8 mouse cellular contexts compared by ENCODE assay signal in genomic region chr2:91921790-91922570, GRCm38 (mm10). TPM values are rescaled to one million over a fixed set of nuclear protein-coding genes. Genes with fewer than 3 reads are reported as not detected.
DNase-seq lines count a peak whose midpoint lies in the region; ATAC-seq lines count a peak whose summit lies in the region.

No protein-coding gene starts in this region.

- peak overlapping the region; percentile 55 for H3K4me3 ChIP-seq in hindbrain, embryonic 12.5 days

- peaks cover 62% of the 10 kb centered on the region for H3K27me3 ChIP-seq in hindbrain, embryonic 12.5 days

- peak overlapping the region; percentile 93 for H3K4me2 ChIP-seq in hindbrain, embryonic 12.5 days (replicated peaks)

- H3K36me3 ChIP-seq in hindbrain, embryonic 12.5 days: peaks cover 21% of the 10 kb centered on the region

- H3K27ac ChIP-seq in hindbrain, embryonic 12.5 days: no peak overlapping the region

- H3K4me1 ChIP-seq in hindbrain, embryonic 12.5 days: peaks cover 25% of the 10 kb centered on the region

- WGBS in hindbrain, embryonic 12.5 days: under 1% methylated on average over 64 of the region's 64 CpGs

- 0 out of 2 replicates have a peak, but pooled peaks have one; percentile 33 for ATAC-seq in erythroblast, adult 5-6 weeks (replicated peaks; ENCODE audit: low FRiP score, poor library complexity, severe bottlenecking)
- ATAC-seq in hindbrain, embryonic 12.5 days (ENCODE audit: low FRiP score): peak; percentile 73

- peak overlapping the region; percentile 60 for H3K9ac ChIP-seq in hindbrain, embryonic 12.5 days

- H3K9me3 ChIP-seq in hindbrain, embryonic 12.5 days (replicated peaks): no peaks in the 10 kb centered on the region

- DNase-seq in CD4-positive, CD25-positive, alpha-beta regulatory T cell, adult 2 months (ENCODE audit: low read depth, low spot score): peak; percentile 77
- DNase-seq in adrenal gland, adult 8-10 months: peak; percentile 47
- peak; percentile 77 for DNase-seq in left cerebral cortex, adult 11 months (ENCODE audit: low spot score)
- peak; percentile 72 to 77 for DNase-seq in lung, postnatal 4 days
- DNase-seq in right cerebral cortex, postnatal 25 days: peak; percentile 88
- DNase-seq in T-cell, adult 2 months (ENCODE audit: low spot score): no peak

RNA-seq across cellular contexts. Expression of gene Chrm4, which starts 5.1 kb away (rescaled TPM):
- 1 to 10 TPM; 1.0 to 4.2 (median 2.6) TPM for total RNA-seq in adrenal gland, adult 8-10 months (2022)
- not detected in 2 replicates for total RNA-seq in erythroblast, adult 5-6 weeks (2015; ENCODE audit: low replicate concordance)
- not detected in 2 replicates for total RNA-seq in erythroblast, adult 5-6 weeks (2017; ENCODE audit: low replicate concordance)
- 0.77 and 1.0 TPM in 2 replicates for polyA plus RNA-seq in hindbrain, embryonic 12.5 days (2016; fragmentation: Nextera tagmentation; extraction: Ambion mirVana)

RNA-seq across cellular contexts. Expression of gene Mdk, which starts 10.1 kb away (rescaled TPM):
- 10 to 100 TPM in 2 of 4 experiments, 1 to 10 TPM in 2; 7.7 to 13.1 (median 9.1) TPM for total RNA-seq in adrenal gland, adult 8-10 months (2022)
- 1.9 TPM in 1 of 2 replicates, not detected in the other for total RNA-seq in erythroblast, adult 5-6 weeks (2015; ENCODE audit: low replicate concordance)
- 0.77 TPM in 1 of 2 replicates, not detected in the other for total RNA-seq in erythroblast, adult 5-6 weeks (2017; ENCODE audit: low replicate concordance)
- polyA plus RNA-seq in hindbrain, embryonic 12.5 days (2016; fragmentation: Nextera tagmentation; extraction: Ambion mirVana): 904 and 962 TPM in 2 replicates

RNA-seq across cellular contexts. Expression of gene Gm9821, which starts 23.5 kb away (rescaled TPM):
- total RNA-seq in adrenal gland, adult 8-10 months (2022): not detected
- total RNA-seq in erythroblast, adult 5-6 weeks (2015; ENCODE audit: low replicate concordance): not detected in 2 replicates
- total RNA-seq in erythroblast, adult 5-6 weeks (2017; ENCODE audit: low replicate concordance): 0.28 TPM in 1 of 2 replicates, not detected in the other
- polyA plus RNA-seq in hindbrain, embryonic 12.5 days (2016; fragmentation: Nextera tagmentation; extraction: Ambion mirVana): 0.50 and 0.57 TPM in 2 replicates

RNA-seq across cellular contexts. Expression of gene Dgkz, which starts 53.7 kb away (rescaled TPM):
- total RNA-seq in adrenal gland, adult 8-10 months (2022): 10 to 100 TPM; 47.7 to 87.4 (median 66.3) TPM
- 35.9 and 75.1 TPM in 2 replicates for total RNA-seq in erythroblast, adult 5-6 weeks (2015; ENCODE audit: low replicate concordance)
- total RNA-seq in erythroblast, adult 5-6 weeks (2017; ENCODE audit: low replicate concordance): 13.7 and 19.5 TPM in 2 replicates
- 30.9 and 31.9 TPM in 2 replicates for polyA plus RNA-seq in hindbrain, embryonic 12.5 days (2016; fragmentation: Nextera tagmentation; extraction: Ambion mirVana)
